Mouse (Mus musculus) fat pad, adult 2 months (tissue): ENCODE results near the gene Apba3.
"Not testable (repeated sequence)": the region's sequence is repeated elsewhere in the genome, so short reads cannot be mapped to it uniquely, and the experiment has no call there.

Source experiments
- DNase-seq: peaks from one replicate; pipeline ENCODE4 v3.0.0-alpha.2; 2011; ENCODE audit warnings: low read depth, low spot score; ENCODE audit errors: extremely low read depth

The Apba3 gene

DNA sequence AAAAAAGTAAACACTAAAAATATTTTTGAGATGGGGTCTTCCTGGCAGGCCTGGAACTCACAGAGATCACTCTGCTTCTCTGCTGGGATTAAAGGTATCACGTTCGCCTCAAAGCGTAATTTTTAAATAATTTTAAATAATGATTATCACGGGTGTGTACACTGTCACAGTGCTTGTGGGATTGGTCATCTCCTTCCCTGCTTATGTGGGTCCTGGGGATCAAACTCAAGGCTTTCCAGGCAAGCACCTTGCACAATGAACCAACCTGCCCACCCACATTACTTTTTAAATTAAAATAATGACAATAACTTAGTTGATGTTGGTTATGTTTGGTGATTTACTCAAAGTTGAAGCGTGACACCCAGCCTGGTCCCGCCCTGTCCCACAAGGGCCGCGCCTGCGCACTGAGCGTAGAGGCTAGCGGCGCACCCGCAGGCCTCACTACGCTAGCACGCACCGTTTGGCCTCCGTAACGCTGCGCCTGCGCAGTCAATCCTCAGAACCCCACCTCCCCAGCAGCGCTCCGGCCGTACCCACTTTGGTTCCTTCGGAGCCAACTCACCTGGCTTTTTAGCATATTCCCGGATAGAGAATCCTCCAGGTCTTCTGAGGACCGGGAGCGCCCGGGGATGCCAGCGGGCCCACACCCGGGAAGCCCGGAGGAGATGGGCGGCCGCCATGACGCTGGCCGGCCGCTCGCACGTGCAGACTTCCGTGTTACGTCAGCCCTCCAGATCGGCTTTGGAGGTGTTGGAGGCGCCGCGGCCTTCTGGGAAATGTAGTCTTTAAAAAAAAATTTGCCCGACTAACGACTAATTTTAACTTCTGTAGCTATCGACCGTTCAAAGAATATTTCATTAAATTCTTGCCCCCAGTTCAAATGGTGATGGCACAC is at the start of gene Apba3, which contains the start of gene Mrpl54:
Apba3 (plus strand) TSS at position 750 of the 895 bp plus-strand sequence.
Mrpl54 (minus strand) TSS at position 724 of the 895 bp plus-strand sequence.
- DNase-seq = no peak

DNA sequence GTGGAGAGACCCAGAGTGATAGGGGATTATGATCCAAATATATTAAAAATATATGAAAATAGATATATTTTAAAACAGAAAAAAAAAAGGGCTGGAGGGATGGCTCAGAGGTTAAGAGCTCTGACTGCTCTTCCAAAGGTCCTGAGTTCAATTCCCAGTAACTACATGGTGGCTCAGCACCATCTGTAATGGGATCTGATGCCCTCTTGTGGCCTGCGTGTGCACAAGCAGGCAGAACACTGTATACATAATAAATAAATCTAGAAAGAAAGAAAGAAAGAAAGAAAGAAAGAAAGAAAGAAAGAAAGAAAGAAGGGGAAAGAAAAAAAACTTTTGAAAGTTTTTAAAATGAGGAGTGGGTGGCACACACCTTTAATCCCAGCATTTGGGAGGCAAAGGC is 49.5 kb upstream of the Apba3 start:
- not testable (repeated sequence) for DNase-seq

DNA sequence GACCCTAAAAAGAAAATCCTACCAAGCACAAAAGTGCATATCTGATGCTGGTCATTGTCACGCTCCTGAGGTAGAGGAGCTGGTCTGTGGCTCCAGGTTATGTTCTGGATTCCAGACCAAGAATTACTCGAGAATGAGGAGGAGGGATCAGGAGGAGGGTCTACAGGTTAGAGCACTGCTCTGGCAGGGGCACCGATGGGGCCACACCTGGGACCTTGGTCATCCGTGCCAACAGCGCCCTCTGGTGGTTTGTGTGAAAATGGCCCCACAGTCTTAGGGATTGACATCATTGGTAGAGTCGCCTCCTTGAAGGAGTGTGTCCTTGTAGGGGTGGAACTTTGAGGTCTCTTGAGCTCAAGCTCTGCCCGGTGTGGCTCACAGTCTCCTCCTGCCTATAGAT is 48.8 kb upstream of the Apba3 start:
- no peak for DNase-seq

DNA sequence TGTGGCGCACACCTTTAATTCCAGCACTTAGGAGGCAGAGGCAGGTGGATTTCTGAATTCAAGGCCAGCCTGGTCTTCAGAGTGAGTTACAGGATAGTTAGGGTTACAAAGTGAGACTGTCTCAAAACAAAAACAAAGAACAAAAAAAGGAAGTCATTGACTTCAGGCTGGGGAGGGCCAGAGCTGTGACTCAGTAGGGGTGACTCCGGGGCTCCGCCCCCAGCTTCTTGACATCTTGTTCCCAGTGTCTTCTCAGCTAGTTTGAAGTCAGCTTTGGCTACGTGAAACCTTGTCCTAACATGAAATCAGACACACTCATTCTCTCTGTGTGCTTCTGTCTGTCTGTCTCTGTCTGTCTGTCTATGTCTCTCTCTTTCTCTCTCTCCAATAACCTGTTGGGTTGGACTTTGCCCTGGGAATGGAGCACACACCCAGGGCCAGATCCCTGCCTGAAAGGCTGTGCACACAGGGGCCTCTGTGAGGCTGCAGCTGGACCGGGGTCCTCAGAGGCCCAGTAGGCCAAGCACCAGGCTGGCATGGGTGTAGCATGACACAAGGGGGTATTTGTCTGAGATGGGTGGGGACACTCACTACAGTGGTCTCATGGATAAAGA is 45.3 kb upstream of the Apba3 start:
- no peak for DNase-seq

DNA sequence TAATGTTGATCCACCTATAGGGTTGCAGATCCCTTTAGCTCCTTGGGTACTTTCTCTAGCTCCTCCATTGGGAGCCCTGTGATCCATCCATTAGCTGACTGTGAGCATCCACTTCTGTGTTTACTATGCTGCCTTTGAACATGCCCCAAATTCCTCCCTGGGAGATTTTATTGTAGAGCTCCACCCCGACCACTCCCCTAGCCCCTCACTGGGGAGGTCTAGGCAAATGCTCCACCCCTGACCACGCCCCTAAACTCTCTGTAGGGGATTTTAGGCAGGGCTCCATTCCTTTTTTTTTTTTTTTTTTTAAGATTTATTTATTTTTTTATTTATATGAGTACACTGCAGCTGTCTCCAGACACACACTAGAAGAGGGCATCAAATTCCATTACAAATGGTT is 43.0 kb upstream of the Apba3 start:
- not testable (repeated sequence) for DNase-seq

DNA sequence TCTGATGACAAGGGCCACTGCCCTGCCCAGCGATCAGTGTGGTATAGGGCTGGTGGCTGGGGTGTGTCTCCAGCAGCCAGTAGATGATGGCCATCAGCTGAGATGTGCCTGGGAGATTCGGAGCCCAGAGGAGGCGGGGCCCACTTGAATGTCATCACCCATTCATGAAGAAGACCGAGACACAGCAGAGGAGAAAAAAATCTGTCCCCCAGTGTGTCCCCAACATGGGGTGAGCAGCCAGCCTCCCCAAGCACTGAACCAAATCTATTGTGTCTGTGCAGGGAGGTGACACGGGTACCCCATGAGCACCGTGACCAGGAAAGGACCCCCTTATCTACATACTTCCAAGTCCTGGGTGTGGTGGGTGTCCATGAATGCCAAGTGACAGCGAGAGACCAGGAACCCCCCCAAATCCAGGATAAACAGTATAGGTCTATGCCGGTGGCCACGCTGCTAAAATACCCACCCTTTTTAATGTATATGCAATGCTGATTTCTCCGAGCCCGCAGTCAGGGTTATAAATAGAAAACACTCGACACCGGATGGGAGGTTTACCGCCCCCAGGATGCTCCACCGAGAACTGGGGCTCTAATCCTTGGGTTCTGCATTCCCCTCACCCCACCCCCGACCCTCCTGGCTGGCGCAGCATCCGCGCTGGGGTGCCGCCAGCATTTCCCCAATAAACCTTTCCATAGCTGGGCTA is 36.9 kb upstream of the Apba3 start:
- no peak for DNase-seq

DNA sequence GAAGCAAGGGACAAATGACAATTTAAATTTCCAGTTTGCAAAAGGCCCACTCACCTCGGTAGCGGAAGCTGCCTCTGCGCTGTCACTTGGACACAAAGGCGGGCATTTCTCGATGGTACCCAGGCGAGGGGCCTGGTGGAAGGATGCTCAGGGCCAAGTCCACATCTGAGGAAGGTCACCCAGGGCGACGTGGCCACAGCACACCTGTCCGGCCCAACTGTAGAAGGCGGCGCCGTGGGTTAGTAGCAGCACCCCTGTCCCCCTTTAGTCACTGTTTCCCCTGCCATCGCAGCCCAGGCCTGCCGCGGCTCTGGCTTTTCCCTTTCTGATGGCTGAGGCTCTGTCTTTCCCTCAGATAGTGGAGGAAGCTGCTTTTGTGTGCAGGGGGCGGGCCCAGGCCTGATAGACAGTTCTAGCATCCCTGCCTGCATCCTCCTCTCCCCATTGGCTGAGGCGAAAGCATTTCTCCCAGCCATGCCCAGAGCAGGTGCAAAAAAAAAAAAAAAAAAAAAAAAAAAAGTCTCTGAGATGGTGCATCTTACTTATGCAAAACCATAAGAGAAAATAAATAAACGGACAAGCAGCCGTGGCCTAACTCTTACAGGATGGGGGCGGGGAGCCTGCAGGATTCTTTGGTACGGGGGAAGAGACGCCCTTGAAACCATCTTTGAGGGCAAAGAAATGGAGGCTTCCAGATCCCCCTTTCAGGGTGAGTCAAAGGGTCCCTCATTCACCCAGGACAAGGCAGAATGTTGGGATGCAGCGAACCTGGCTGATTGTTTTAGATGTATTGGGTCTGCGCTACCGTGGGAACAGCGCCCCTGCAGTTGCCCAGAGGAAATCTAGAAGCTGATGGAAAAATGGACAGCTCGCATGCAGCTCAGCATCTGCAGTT is 36.1 kb upstream of the Apba3 start, which contains the start of gene Atcay:
Atcay (minus strand) TSS at position 396 of the 895 bp plus-strand sequence.
- no peak for DNase-seq

DNA sequence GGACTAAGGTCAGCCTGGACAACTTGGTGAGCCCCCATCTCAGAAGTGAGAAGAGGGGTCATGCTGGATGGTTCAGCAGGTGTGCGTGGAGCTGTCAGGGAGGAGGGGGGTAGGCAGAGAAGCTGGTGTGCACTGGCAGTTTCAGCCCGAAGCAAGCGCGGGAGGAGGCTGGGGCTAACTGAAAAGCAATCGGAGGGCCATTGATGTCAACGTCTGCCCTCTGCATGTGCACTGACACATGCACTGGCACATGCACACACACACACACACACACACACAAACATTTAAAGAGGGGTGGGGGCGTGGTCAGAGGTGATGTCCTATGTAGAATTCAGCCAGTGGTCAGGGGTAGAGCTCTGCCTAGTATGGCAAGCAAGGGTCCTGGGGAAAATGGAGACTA is 35.3 kb upstream of the Apba3 start:
- DNase-seq = no peak

DNA sequence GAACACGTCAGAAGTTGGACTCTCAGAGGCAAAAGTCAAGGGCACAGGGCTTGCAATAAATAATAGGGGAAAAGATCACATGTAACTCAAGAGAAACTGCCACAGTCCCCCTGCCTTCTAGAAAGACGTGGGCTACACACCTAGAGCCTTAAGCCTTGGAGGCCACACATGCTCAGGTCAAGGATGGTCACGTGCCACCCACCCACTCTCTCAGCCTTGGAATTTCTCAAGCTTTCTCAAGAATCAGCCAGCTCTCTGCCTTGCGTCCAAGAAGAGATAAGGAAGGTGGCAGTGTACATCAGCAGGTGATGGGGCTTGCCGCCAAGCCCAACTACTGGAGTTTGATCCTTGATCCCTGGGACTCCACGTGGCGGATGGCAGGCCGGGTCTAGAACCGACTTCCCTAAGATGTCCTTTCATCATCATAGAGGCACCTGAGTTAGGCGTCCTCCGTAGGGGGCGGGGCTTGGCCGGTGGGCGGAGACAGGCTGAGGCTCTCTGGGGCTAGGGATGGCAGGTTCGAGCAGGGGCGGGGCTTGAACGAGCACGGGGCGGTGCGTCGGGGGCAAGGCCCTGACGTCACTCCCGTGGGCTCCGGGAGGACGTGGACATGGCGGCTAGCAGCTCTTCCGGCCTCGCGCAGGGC is 34.1 kb upstream of the Apba3 start, which contains the start of gene Zfr2:
Zfr2 (plus strand) TSS at position 576 of the 646 bp plus-strand sequence.
- peak; percentile 33 for DNase-seq

DNA sequence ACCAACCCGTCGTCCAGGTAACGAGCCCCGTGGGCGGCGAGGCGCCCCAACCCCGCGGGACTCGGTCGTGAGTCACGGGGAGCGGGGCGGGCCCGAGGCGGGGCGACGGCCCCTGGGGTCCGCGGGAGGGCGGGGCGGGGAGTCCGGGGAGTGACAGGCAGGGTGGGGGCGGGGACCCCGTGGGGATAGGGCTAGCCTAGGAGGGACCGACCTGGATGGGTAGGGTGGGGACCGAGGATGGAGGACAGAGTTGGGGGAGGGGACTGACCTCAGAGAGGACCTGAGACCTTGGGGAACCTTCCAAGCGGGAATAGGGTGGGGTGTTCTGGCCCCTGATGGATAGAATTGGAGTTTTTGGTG is 33.6 kb upstream of the Apba3 start:
- no peak for DNase-seq

DNA sequence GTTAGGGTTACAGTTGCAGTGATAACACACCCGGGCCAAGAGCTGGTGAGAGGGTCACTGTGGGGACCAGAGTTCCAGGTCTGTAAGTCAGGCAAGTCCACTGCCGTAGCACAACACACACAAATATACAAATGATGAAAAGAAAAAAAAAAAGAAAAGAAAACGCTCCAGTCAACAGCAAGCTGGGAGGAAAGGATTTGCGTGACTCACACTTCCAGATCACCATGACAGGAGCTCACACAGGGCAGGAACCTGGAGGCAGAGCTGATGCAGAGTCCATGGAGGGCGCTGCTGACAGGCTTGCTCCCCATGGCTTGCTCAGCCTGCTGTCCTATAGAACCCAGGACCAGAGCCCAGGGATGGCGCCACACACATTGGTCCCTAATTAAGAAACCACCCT is 32.6 kb upstream of the Apba3 start:
- DNase-seq = no peak

DNA sequence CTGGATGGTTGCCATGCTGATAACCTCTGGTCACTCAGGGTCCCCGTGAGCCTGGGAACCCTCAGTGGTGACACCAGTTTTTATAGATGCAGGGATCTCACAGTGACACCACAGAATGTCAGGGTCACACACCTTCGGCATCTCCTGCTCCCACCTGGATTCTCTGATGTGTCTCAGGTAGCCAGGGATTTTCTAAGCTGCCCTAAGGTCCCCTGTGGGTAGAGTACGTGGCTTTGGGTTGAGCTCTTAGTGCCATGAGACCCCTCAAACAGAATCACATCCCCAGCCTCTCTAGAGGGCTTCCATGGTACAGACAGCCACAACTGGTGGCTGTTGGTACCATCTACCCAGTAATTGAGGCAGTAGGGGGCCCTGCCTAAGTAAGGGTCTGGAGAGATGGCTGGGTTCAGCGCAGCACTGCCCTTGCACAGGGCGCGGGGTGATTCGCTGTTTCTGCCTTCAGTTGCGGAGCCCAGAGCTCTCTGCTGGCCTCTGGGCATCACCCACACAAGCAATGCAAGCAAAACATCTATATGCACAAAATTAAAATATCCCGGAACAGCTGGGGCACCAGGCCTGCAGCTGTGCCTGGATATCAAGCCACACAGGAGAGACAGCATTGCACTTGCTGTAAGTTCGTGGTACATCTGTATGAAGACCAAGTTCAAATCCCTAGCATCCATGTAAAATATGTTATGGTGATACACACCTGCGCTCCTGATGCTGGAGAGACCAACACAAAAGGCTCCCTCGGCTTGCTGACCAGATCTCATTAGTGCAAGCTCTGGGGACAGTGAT is 30.1 kb upstream of the Apba3 start:
- DNase-seq = no peak

DNA sequence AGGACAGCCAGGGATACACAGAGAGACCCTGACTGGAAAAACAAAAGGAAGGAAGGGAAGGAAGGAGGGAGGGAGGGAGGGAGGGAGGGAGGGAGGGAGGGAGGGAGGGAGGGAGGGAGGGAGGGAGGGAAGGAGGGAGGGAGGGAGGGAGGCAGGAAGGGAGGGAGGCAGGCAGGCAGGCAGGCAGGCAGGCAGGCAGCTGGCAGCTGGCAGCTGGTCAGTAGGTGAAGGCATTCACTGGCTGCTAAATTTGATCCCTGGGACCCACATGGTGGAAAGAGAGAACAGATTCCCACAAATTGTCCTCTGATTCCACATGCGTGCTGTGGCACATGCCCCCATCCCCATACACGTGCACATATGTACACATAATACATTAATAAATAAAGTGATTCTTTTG is 28.1 kb upstream of the Apba3 start:
- DNase-seq = no peak

DNA sequence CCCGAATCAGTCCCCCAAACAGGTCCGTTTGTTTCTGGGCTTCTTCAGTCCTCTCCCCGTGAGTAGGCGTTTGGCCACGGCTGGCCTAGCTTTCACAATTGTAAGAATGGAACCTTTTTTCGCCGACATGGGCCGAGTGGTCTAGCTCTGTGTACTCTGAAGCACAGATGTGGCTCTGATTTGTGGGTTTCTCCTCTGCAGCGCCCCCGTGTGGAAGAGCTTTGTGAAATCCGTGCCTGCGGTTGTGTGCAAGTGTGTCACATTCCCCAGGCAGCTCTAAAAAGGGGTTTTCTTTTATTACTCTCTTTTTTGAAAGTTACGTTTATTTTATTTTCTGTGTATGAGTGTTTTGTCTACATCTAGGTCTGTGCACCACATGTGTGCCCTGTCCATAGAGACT is 25.9 kb upstream of the Apba3 start:
- DNase-seq = no peak

DNA sequence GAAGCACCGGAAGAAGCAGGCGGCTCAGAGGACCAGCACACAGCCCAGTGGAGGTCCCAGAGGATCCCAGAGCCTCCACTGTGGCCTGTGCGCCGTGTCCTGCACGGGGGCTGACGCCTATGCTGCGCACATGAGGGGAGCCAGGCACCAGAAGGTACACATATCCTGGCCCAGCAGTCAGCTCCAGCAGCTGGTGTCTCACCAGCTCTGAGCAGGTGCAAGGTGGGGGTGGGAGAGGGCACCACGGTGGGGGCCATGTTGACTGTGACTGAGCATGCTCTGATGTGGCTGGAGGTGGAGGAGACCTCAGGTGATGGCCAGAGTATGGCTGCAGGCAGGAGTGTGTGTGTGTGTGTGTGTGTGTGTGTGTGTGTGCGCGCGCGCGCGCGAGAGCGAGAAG is 24.7 kb upstream of the Apba3 start:
- DNase-seq = no peak

DNA sequence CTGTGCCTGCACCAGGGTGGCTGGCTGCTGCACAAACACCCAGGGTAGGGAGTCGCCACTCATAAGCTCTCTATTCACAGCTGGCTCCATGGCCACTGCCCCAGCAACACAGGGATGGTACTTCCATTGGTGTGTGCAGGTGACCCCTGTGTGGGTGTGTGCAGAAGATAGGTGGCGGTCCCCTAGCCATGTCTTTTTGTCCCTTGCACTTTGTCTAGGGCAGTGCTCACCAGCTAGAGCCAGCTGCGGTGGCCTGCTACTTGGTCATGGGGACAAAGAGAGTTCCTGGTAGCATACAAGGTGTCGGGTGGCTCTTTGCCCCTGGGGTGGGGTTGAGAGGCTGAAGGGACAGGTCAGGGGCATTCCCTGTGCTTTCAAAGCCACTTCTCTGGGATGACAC is 22.6 kb upstream of the Apba3 start:
- no peak for DNase-seq

DNA sequence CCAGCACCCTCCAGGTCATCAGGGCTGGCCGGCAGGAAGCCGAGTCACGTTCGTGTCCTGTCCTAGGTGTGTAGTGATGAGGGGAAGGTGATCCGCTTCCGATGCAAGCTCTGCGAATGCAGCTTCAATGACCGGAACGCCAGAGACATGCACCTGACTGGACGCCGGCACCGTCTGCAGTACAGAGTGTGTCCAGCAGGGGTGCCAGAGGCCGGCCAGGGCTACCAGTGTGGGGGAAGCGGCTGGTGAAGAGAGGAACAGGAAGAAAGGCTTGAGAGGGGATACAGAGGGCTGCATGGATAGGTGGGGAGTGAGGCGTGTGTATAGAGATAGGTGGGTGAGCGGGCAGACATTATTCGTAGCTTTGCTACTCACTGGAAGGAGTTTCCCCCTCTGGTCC is 22.2 kb upstream of the Apba3 start:
- no peak for DNase-seq

DNA sequence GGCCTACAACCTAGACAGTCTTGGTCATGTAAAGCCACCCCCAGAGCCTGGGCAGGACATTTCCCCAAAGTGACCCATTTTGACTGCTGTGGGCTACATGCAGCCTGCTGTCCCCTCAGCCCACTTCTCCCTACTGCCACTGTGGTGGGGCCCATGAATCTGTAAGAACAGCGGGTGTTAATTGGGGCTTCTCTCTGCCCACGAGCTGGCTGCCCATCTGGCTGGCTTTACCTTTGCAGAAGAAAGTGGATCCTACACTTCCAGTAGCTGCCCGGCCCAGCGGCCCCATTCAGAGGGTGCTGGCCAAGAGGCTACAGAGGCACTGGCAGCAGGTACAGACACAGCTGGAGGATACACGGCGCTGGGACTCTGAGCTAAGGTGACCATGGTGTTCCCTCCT is 21.6 kb upstream of the Apba3 start:
- DNase-seq = no peak

DNA sequence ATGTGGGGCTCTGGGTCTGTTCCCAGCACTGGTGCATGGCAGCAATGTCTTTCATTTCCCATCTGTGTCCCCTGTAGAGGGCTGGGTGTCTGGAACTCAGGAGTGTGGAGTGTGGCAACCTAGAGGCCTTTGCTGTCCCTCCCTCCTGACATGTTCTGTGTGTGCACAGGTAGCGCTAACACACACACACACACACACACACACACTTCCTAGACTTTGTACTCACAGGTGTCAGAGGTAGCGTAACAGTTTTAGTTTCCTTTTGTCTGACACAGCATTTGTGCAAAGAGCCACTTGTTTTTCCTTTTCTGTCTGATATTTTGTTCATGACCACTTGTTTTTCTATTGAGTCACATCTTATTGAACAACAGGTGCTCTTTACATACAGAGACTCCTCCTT is 19.0 kb upstream of the Apba3 start:
- no peak for DNase-seq
